Mouse (Mus musculus): ENCODE measurements around the gene Smim7.

Smim7 gene

DNA sequence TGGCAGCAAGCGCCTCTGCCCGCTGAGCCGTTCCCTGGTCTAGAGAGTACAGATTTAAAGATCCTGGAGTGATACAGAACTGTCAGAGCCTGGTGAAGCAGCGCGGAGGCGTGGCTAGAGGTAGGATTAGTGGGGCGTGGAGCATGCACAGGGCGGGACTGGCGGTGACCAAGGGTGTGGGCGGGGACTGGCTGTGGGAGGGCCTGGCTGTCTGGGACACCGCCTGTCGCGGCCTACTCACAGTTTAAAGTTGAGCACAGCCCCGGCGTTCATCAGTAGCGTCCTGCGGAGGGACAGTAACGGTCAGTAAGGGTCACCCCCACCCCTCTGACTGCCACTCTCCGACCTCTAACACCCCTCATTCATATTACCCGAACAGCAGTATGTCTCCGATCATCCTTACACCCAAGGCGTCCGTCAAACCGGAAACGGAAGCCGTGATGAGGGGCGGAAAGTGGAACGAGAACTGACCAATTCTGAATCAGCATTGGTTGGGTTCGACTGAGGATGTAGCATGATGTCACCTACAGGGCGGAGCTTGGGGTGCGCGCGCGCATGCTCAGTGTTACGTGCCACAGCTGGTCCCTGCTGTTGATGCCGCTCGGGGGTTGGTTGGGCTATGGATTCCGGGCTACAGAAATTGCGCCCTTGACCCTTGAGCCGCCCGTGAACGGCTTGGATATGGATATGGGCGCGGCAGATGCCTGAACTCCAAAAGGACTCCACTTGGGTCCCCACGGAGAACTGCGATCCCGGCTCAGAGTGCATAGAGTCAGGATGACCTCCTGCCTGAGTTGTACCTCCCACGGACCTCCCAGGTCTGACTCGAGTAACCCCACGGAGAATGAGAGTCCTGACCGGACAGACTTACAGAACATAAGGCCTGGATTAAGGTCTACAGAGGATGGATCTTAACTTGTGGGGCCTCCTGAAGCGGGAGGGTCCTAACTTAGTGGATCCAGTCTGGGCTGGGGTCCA, at the start of gene Smim7:
TSS of gene Smim7 (minus strand) at position 456 of the 978 bp plus-strand sequence.
- peak; percentile 100 for DNase-seq (ENCODE audit: low read depth, low spot score)

DNA sequence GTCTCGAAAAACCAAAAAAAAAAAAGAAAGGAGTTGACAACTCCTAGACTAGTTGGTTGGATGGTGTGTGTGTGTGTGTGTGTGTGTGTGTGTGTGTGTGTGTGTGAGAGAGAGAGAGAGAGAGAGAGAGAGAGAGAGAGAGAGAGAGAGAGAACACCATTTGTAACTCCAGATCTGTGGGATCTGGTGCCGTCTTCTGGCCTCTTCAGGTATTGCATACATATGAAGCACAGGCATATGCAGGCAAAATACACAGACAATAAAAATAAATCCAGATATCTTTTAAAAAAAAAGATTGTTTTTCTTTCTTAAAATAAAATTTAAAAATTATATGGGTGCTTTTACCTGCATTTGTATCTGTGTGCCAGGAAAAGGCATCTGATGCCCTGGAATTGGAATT, 19.3 kb upstream of the Smim7 start:
- peak; percentile 85 for DNase-seq (ENCODE audit: low read depth, low spot score)

DNA sequence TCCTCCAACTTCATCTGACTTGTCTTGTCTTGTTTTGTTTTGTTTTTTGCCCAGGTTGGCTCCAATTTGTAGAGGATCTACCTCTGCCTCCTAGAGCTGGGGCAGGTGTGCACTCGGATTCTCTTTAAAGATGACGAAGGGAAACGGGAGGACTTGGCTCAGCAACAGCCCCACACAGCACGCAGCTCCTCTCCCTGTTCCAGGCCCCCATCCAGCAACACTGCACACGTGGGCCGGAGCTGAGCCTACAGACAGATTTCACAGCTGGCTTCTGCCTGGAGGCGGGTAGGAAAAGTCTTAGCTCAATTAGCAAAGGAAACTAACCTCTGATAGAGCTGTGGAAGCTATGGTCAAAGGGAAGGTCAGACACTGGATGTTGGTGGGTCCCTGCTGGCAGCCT, 18.4 kb upstream of the Smim7 start:
- DNase-seq (ENCODE audit: low read depth, low spot score), result no peak

DNA sequence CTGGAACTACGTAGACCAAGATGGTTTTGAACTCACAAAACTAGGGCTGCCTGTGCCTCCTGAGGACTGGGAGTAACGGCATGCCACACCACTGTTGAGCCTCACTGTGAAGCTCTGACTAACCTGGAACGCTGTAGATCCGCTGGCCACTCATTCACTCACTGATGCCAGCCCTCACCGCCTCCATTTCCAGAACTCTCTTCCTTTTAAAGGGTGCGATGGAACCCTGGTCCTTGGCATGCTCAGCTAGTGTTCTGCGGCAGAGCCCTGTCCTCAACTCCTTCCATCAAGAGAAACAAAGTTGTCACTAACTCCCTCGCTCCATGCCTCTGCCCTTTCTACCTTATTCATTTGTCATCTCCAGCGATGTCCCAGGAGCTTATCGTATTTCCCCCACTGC, 18.0 kb upstream of the Smim7 start:
- no peak for DNase-seq (ENCODE audit: low read depth, low spot score)

DNA sequence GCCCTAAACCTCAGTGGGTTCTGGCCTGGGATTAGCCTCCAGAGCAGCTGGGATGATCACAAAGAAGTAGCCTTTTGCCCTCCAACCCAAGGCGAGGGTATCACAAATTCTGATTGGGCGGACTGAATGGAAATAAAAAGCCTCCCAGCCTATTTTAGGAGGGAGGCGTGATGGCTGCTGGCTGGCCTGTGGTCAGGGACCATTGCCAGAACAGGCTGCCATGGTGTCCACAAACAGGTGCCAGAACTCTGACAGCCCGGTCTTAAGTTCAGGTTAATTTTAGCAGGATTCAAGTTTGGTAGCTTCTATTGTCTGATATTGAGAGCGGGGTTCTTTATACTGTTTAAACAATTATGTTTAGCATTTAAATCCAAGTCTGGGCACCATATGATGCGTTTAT, 16.9 kb upstream of the Smim7 start:
- no peak for DNase-seq (ENCODE audit: low read depth, low spot score)

DNA sequence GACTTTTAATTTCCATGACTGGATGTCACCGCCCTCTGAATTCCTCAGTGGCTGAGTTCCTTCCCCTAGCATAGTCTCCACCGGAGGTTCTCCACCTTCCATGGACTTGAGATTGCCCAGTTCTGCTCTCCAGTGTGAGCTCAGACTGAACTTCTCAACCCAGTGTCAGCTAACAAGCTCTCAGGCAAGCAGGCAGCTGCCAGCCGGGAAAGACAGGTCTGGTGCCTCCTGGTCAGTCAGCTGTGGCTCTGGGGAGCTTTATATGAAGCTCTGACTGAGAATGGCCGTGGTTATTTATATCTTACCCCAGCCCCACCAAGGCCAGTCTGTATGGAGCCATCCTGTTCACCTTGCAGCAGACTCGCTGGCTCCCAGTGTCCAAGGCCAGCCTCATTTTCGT, 13.5 kb upstream of the Smim7 start:
- no peak for DNase-seq (ENCODE audit: low read depth, low spot score)

DNA sequence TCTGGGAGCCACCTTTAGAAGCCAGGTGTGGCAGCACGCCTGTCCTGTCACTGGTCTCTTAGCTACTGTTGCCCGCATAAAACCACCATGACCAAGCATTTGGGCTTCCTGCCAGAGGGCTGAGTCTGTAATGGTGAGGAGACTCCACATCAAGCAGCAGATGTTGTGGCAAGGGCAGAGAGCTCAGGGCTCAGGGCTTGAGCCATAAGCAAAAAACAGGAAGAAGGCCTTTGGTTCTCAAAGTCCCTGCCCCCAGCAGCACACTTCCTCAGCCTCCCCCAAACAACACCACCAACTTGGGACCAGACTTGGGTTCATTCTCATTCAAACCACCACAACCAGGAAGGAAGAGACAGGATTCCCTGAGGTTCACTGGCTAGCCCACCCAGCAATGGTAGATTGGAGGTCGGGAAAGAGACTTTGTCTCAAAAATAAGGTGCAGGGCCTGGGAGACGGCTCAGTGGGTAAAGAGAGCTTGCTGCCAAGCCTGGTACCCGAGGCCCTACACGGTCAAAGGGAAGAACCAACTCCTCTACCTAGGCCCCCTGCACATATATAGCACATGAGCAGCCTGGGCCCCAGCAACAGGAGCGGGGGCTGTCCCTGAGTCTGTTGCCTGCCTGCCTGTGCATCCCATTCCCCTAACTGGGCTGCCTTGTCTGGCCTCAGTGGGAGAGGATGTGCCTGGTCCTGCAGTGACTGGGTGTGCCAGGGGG, 12.3 kb upstream of the Smim7 start:
- peak; percentile 97 for DNase-seq (ENCODE audit: low read depth, low spot score)

DNA sequence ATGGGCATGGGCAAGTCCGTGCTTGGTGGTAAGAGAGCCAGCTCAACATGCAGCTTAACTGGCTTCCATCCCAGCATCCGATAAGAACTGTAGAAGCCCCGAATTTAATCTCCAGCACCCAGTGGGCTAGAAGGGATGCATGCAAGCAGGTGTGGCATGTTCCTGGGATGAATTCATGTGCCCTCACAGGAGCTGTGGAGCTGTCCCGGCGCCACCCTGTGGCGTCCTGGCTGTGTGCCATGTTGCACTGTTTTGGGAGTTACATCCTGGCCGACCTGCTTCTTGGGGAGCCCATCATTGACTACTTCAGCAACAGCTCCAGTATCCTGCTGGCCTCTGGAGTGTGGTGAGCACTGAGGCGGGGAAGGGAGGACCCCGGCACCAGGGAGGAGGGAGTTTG, 8.5 kb upstream of the Smim7 start:
- DNase-seq (ENCODE audit: low read depth, low spot score), result no peak

DNA sequence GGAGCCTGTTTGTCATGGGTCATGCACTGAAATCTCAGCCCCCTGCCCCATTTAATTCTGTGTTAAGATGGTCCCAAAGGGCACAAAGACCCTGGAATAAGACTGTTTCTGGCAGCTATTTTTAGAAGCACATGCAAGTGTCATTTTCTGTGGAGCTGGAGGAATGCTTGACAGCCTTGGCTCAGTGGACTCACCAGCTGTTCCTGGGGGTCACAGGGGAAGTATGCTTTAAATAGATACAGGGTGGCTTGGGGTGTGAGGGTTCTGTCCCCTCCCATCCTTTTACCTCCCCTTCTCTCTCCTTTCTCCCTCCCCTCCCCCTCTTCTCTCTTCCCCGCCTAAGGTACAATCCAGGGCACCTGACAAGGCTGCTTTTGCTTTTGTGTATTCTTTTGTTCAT, 7.1 kb upstream of the Smim7 start:
- DNase-seq (ENCODE audit: low read depth, low spot score), result no peak

DNA sequence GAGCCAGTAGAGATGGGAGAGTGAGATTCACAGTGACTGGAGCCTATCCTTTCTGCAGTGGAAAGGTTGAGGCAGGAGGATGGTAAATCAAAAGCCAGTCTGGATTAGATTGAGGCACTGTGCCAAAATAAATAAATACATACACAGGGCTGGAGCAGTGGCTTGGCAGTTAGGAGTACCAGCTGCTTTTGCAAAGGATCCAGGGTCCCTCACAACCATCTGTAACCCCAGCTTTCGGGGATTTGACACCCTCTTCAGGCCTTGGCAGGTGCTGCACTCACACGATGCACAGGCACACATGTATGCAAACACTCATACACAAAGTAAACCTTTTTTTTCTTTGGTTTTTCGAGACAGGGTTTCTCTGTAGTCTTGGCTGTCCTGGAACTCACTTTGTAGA, 6.4 kb upstream of the Smim7 start:
- DNase-seq (ENCODE audit: low read depth, low spot score), result peak; percentile 62

DNA sequence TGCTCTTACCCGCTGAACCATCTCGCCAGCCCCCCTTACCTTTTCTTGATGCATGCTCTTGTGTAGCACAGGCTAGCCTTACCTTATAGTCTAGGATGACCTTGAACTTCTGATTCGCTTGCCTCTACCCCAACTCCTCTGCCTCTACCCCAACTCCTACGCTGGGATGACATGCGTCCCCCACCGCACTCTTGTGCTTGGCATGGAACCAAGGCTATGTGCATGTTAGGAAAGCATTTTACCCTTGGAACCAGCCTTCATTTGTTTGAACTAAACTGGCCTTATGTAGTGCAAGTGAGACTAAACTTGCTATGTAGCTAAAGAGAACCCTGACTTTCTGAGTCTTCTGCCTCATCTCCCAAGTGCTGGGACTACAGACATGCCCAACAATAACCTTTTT, 5.0 kb upstream of the Smim7 start:
- DNase-seq (ENCODE audit: low read depth, low spot score), result no peak

DNA sequence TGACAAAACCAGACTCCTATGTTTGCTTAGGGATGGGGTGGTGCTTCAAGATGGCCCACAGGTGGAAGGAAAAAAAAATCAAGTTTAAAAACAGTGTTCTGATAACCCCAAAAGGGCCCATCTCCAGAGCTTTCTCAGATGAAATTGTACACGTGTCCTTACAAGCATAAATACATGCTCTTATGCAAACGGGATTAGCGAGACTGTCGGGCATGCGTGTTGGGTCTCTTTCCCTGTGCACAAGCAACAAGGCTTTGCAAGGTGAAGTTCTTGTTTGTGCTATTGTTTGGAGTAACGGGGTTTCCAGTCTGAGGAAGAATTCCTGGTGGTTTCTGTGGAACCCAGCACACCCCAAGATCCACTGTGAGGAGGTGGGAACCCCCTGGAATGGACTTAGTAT, 2.6 kb upstream of the Smim7 start:
- no peak for DNase-seq (ENCODE audit: low read depth, low spot score)

DNA sequence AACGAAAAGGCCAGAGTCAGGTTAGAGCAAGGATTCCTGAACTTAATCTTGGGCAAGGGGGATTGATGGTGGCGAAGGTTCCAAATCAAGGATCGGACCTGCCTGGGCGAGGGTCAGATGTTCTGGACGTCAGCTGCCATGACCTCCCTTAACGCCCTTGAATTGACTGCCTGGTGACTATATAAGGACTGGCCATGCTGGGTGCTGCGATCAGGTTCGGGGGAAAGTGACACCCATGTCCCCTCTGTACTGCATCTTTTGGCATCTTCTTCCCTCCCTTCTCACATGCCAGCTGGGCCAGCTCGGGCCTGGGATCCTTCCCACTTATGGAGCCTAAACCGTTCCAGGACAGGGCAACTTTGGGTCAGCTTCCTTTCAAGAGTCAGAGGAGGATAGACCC, 1.6 kb upstream of the Smim7 start:
- no peak for DNase-seq (ENCODE audit: low read depth, low spot score)

DNA sequence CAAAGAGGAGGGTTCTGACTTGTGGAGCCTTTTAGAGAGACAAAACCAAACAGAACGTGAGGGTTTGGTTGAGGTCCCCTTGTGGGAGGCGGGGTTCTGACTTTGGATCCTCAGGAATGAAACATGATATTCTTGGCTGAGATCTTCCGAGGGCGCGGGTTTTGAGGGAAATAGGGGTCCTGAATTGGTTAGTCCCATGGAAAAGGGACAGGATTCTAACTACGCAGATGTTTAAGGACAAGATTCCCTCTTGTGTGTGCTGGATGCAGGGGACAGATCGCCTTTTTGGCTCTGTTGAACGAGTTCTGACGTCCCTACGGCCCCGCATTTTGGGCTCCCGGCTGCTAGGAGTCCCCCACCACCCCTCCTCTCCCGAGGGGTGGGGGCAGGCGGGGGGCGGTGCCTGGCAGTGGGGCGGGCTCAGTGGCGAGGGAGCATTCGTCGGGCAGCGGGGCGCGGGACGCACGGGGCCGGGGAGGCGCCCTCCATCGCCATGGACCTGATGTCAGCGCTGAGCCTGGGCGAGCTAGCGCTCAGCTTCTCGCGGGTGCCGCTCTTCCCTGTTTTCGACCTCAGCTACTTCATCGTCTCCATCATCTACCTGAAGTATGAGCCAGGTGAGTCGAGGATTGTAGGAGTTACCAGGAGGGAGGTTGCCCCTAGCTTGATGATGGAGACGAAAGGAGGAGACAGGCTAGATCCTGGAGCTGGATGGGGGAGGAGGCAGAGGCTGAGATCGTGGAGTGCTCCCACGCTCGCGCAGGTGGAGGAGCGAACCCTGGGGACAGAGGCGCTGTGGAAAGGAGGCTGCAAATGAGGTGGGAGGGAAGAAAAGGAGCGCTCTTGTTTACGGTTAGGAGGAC, 954 bp upstream of the Smim7 start, which contains the start of gene Tmem38a:
TSS of gene Tmem38a (plus strand) at position 445 of the 863 bp plus-strand sequence.
- DNase-seq (ENCODE audit: low read depth, low spot score), result peak; percentile 81

DNA sequence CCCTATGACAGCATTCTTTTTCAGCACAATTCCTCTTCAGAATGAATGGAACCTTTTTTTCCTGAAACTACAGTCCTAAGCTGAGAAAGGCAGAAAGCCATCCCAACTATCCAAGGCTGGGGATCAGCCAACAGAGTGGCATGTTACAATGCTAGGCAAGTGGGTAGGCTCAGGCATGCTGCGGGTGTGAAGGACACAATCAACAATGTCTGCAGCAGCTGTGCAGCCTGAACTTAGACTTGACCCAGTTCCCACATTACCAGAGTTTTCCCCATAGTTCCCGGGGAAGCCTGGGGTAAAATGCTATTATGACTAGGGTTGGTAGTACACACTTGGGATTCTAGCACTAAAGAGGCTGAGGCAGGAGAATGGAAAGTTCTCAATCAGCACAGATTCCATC, 4.9 kb downstream of the Smim7 start:
- no peak for DNase-seq (ENCODE audit: low read depth, low spot score)

DNA sequence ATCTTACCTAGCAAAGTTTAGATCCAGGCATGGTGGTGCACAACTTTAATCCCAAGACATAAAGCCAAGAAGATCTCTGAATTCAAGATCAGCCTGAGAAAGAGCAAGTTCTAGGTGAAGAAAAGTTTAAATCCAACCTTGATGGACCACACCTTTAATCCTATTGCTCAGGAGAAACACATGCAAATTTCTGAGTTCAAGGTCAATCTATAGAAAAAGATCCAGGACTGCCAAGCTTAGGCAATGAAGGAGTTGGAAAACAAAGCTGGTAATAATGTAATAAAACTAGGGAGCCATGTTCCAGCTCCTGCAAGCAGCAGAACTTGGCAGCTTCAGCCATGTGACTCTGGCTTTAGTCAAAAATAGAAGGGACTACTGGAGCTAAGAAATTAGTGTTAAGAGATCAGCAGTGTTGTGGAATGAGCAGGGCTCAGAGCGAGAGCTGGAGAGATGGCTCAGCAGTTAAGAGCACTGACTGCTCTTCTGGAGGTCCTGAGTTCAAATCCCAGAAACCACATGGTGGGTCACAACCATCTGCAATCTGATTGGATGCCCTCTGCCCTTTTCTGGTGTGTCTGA, 9.7 kb downstream of the Smim7 start:
- DNase-seq (ENCODE audit: low read depth, low spot score), result no peak

DNA sequence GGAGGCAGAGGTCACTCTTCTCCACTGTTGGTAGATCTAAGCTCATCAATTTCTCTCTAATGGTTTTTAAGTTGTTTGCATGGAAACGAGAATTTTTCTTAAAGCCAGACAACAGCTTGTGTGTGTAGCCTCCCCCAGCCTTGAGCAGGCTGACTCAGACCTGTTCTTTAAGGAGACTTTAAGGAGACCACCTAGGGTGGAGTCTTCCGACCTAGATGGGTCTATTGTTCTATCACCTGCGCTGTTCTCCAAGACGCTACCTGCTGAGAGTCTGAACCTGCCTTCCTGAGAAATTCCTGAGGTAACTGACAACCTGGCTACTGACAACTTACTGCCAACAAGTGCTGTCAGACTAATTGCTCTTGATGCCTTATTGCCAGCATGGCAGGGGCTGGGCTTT, 15.1 kb downstream of the Smim7 start:
- no peak for DNase-seq (ENCODE audit: low read depth, low spot score)

DNA sequence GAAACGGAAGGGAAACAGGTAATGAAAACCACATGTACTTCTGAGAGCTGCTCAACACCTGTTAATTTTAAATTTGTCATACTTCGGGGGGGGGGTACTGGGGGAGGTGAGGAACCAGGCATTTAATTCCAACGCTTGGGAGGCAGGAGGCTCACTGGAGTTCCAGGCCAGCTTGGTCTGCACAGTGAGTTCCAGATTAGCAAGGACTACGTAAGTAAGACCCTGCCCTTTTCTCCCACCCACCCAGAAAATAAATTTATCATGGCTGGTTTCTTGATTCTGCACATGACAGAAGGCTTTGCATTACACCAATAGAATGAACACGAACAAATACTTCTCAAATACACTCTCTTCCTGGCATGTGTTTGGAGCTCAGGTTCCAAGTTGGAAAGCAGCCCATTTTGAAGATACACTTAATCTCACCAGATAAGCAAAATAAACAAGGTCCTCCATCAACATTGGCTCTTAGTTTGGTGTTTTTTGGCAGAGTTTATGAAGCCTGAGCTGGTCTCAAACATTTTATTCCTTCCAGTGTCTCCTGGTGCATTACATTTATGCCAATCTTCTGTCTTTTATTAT, 21.5 kb downstream of the Smim7 start:
- DNase-seq (ENCODE audit: low read depth, low spot score), result peak; percentile 70

DNA sequence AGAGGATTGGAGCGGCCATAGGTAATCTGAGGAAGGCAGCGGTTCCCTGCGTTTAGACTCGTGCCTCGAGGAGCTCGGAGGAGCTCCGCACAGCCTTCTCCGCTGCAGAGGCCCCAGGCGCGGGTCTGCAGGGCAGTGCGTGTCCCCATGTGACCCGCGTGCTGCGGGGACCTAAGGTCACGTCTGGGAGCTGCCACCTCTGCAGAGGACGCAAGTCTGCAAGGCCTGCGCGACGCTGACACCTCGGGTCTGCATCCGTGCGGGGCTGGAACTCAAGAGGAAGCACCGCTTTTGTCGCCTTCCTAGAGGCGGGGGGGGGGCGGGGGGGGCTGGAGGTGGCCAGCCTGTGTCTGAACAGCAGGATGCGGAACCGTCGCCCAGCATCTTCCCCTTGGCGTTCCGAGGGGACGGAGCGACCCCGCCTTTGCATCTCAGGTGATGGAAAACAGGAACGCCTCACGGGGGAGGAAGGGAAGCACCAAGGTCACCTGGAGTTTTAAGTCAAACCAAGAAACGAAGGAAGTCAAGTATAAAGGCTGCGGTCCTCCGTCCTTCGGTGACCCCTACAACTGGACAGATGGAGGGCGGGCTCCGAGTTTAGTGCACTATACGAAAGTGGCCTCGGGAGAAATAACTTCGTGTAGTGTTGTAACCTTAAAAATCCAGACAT, 22.1 kb downstream of the Smim7 start:
- peak; percentile 53 for DNase-seq (ENCODE audit: low read depth, low spot score)

DNA sequence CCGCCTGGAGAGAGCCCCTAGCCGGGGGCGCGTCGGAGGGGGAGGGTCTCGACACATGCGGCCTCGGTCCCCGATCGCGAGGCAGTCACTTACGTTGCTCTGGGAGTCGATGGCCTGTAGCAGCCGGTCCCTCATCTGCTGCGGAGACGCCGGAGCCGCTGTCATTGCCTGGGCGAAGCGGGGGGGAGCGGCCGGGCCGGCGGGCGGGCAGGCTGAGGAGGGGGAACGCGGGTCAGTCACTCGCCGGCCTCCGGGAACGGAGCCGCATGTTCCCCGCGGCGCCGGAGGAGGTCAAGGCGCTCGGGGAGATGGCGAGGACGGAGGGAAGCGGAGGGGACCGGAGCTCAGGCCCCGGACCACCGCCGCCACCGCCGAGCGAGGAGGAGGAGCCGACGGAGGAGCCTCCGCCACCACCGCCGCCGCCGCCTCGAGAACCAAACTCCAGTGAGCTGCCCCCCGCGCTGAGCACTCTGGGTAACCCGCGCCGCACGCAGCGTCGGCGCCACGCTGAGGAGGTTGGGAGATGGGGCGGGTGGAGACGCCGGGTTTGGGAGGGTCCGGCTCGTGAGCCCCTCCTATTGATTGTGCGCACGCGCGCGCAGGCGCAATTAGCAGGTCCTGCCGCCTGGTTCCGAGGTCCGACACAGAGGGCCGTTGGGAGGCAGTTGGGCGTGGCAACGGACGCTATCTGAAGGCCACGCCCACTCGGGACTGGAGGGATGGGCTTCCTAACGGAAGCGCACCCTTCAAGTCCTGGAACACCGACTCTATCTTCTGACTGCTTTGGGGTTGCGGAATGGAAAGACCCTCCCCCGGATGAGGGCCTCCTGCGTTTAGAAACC, 22.9 kb downstream of the Smim7 start, which contains the start of gene Med26:
TSS of gene Med26 (minus strand) at position 469 of the 842 bp plus-strand sequence.
- DNase-seq (ENCODE audit: low read depth, low spot score), result peak; percentile 100
